Mouse (Mus musculus) hindbrain, embryonic 14.5 days (tissue): Measurements from ENCODE around the gene Fam207a. TPM values are rescaled to one million over a fixed set of nuclear protein-coding genes. Genes with fewer than 3 reads are reported as not detected.

ENCODE experiments used
- ATAC-seq: fragments of 200-750 bp; cut with Nextera tagmentation; 2 replicates; pipeline ENCODE4 v1.8.0; 2017; ENCODE audit warnings: moderate number of reproducible peaks, mild to moderate bottlenecking, moderate TSS enrichment, moderate library complexity; ENCODE audit not compliant: low FRiP score
- DNase-seq: peaks from one replicate; pipeline ENCODE4 v3.0.0-alpha.2; 2015; ENCODE audit warnings: low spot score
- H3K27ac ChIP-seq: fragments of 300-500 bp; sonication (generic); 2 replicates; pipeline ENCODE4 v1.5.1; 2014; ENCODE audit warnings: mild to moderate bottlenecking, moderate library complexity
- H3K27me3 ChIP-seq: fragments of 300-500 bp; sonication (generic); 2 replicates; pipeline ENCODE4 v1.6.1; 2014; ENCODE audit warnings: mild to moderate bottlenecking, low read length, mixed read lengths; ENCODE audit not compliant: control insufficient read depth, insufficient read depth
- H3K36me3 ChIP-seq: fragments of 300-500 bp; sonication (generic); replicated peaks from 2 replicates; pipeline ENCODE4 v1.6.1; 2014; ENCODE audit not compliant: control insufficient read depth, insufficient read depth
- H3K4me1 ChIP-seq: fragments of 300-500 bp; sonication (generic); replicated peaks from 2 replicates; pipeline ENCODE4 v1.6.1; 2014; ENCODE audit warnings: antibody characterized with exemption, low read length, mixed read lengths; ENCODE audit not compliant: control insufficient read depth, insufficient read depth
- H3K4me2 ChIP-seq: fragments of 300-500 bp; sonication (generic); replicated peaks from 2 replicates; pipeline ENCODE4 v1.6.1; 2014; ENCODE audit warnings: mild to moderate bottlenecking, moderate library complexity
- H3K4me3 ChIP-seq: fragments of 300-500 bp; sonication (generic); replicated peaks from 2 replicates; pipeline ENCODE4 v1.5.1; 2014; ENCODE audit warnings: mild to moderate bottlenecking, low read length
- H3K9ac ChIP-seq: fragments of 300-500 bp; sonication (generic); 2 replicates; pipeline ENCODE4 v1.6.1; 2014
- H3K9me3 ChIP-seq: fragments of 300-500 bp; sonication (generic); 2 replicates; pipeline ENCODE4 v1.6.1; 2016; ENCODE audit warnings: low read length; ENCODE audit not compliant: control insufficient read depth
- WGBS: fragments of 180-500 bp; shearing (Covaris S2); extraction: QIAGEN DNeasy Blood & Tissue Kit; methylation state at CpG from one replicate; pipeline ENCODE4 v1.1.7; 2014; 5-methylcytosine and 5-hydroxymethylcytosine counted together
- polyA plus RNA-seq: library from polyadenylated mRNA; unstranded; fragments of >200 nt; fragmentation: Nextera tagmentation; extraction: Ambion mirVana; gene quantifications from 2 replicates; pipeline ENCODE4 v1.2.1, GENCODE M21; 2014

Gene Fam207a
- polyA plus RNA-seq, 1 experiment from 2014 or later = 37.7 TPM

DNA sequence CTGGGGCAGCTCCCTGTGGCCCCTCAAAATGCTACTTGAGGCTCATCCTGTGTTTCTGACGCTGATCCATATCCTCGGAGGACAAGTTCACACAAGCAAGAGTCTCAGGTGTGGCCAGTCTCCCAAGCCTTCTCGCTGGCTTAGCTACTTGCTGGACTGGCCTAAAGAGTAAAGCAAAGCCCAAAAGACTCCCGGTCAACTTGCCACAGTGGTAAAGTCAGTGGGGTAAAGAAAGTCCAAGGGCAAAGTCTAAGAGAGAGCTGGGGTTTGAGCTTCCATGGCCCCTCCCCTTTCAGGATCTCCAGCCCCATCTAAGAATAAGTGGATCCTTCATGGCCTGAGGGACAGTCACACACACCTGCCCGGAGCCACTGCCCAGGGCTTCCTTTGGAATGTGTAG, 36.6 kb upstream of the Fam207a start:
- ATAC-seq = no peak
- Histone ChIP-seq H3K4me2 (no peak overlapping the region), H3K4me1 (no peaks in the 10 kb centered on the region), H3K9ac (no peak overlapping the region), H3K36me3 (no peaks in the 10 kb centered on the region), H3K27me3 (no peaks in the 10 kb centered on the region), H3K27ac (no peak overlapping the region), H3K4me3 (no peak overlapping the region), H3K9me3 (no peaks in the 10 kb centered on the region)
- 90% methylated on average over 5 of the region's 5 CpGs for WGBS
- DNase-seq = no peak

DNA sequence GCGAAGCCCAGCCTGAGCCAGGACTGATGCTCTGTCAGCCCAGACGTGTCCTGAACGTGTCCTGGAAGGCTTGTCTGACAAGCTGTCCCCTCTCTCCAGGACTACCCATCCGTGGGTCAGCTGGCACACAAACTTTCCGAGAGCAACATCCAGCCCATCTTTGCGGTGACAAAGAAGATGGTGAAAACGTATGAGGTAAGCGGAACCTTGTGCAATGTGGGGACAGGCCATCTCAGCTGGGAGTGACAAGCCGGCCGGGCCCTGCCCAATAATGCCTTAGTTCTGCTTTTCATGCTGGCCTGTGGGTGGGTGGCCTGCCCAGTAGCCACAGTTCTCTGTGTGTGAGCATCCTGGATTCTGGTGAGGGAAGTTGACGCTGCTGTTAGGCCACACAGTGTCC, 35.3 kb upstream of the Fam207a start:
- no peak overlapping the region for H3K9ac ChIP-seq
- no peaks in the 10 kb centered on the region for H3K4me1 ChIP-seq
- H3K27ac ChIP-seq = no peak overlapping the region
- no peaks in the 10 kb centered on the region for H3K36me3 ChIP-seq
- ATAC-seq = no peak
- no peaks in the 10 kb centered on the region for H3K9me3 ChIP-seq
- no peak overlapping the region for H3K4me2 ChIP-seq
- no peak overlapping the region for H3K4me3 ChIP-seq
- no peak for DNase-seq
- no peaks in the 10 kb centered on the region for H3K27me3 ChIP-seq
- WGBS = 78% methylated on average over 11 of the region's 11 CpGs

DNA sequence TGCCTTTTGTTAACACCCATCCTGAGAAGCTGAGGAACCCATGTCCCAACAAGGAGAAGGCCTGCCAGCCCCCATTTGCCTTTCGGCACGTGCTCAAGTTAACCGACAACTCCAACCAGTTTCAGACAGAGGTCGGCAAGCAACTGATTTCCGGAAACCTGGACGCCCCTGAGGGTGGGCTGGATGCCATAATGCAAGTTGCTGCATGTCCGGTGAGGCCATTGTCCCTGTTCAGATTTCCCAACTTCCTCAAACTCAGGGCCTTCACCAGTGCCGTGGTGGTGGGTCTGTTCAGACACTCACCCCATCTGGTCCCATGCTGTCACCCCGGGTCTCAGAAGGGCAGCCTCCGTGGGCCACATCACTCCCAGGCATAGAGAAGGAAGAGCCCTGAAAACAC, 33.0 kb upstream of the Fam207a start:
- H3K9ac ChIP-seq = no peak overlapping the region
- WGBS = 89% methylated on average over 10 of the region's 10 CpGs
- no peaks in the 10 kb centered on the region for H3K9me3 ChIP-seq
- H3K4me1 ChIP-seq = no peaks in the 10 kb centered on the region
- no peak overlapping the region for H3K4me3 ChIP-seq
- H3K27me3 ChIP-seq = no peaks in the 10 kb centered on the region
- DNase-seq (no peak), ATAC-seq (no peak)
- no peak overlapping the region for H3K27ac ChIP-seq
- H3K4me2 ChIP-seq = no peak overlapping the region
- H3K36me3 ChIP-seq = no peaks in the 10 kb centered on the region

DNA sequence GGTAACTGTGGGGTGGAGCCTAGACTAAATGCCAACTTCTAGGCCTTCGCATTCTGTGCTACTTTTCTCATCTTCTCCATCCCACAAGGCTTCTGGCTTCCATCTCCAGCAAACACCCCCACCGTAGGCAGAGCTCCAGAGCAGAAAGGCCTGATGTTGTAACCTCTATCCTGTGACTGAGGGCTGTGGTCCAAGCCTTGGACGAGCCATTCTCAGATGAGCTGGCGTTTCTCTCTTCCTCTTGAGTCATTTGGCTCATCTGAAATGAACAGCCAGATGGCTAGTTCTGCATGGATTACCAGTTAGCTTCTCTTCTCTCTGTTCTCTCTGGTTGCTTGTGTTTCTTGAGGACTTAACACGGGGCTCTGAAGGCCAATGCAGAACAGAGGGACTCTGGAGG, 29.3 kb upstream of the Fam207a start:
- no peak overlapping the region for H3K4me2 ChIP-seq
- H3K4me1 ChIP-seq = no peaks in the 10 kb centered on the region
- no peaks in the 10 kb centered on the region for H3K27me3 ChIP-seq
- no peaks in the 10 kb centered on the region for H3K36me3 ChIP-seq
- H3K27ac ChIP-seq = no peak overlapping the region
- no peaks in the 10 kb centered on the region for H3K9me3 ChIP-seq
- H3K4me3 ChIP-seq = no peak overlapping the region
- no peak overlapping the region for H3K9ac ChIP-seq
- DNase-seq = no peak
- 76% methylated on average over 5 of the region's 5 CpGs for WGBS
- no peak for ATAC-seq

DNA sequence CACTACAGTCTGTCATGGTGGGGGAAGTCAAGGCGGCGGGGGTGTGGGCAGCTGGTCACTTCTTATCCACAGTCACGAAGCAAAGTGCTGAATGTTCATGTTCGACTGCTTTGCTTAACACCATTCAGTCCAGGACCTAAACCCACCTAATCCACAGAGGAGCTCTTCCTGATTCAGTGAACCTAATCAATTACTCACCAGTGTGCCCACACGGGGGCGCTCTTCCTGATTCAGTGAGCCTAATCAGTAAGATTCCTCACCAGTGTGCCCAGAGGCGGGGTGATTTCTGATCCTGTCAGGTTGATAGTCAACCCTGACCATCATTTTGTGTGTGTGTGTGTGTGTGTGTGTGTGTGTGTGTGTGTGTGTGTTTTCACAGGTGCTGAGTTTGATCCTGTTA, 27.6 kb upstream of the Fam207a start:
- Histone ChIP-seq H3K4me2 (no peak overlapping the region), H3K27ac (no peak overlapping the region), H3K9me3 (no peaks in the 10 kb centered on the region), H3K27me3 (no peaks in the 10 kb centered on the region), H3K4me3 (no peak overlapping the region), H3K4me1 (no peaks in the 10 kb centered on the region), H3K9ac (no peak overlapping the region), H3K36me3 (no peaks in the 10 kb centered on the region)
- ATAC-seq (no peak), DNase-seq (no peak)
- WGBS = 51% methylated on average over 7 of the region's 7 CpGs

DNA sequence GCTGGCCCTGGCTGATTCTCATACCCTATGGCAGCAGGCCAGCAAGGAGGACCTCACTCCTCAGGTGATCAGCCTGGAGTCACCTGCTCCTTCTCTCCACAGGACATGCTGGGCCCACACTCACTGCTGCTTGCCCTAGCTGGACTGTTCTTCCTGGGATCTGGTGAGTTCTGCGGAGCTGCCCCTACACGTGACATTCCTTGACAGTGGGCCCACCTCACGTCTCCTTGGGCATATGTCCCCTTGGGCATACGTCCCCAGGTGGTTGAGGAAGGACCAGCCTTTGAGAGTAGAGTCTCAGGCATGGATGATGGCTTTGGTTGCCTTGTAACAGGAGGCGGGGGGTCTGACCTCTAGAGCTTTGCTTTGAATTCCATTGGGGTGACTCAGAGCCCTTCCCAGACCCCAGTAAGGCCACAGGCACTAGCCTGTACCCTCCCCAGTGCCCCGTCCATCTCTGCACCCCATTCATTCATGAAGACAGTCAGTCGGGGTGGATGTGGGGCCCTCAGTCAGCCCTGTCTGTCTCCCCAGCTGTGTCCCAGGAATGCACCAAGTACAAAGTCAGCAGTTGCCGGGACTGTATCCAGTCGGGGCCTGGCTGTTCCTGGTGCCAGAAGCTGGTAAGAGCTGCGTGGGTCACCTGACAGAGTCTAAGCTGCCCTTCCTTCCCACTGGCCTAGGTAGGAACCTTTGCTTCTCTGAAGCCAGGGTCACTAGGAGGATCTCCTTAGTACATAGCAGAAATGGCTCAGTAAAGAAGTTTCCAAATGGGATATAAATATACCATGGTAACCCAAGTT, 26.5 kb upstream of the Fam207a start:
- H3K27me3 ChIP-seq = no peaks in the 10 kb centered on the region
- no peak for ATAC-seq
- H3K36me3 ChIP-seq = no peaks in the 10 kb centered on the region
- no peak overlapping the region for H3K9ac ChIP-seq
- H3K4me1 ChIP-seq = no peaks in the 10 kb centered on the region
- H3K4me2 ChIP-seq = no peak overlapping the region
- H3K27ac ChIP-seq = no peak overlapping the region
- H3K9me3 ChIP-seq = no peaks in the 10 kb centered on the region
- DNase-seq = no peak
- H3K4me3 ChIP-seq = no peak overlapping the region
- WGBS = 85% methylated on average over 10 of the region's 10 CpGs

DNA sequence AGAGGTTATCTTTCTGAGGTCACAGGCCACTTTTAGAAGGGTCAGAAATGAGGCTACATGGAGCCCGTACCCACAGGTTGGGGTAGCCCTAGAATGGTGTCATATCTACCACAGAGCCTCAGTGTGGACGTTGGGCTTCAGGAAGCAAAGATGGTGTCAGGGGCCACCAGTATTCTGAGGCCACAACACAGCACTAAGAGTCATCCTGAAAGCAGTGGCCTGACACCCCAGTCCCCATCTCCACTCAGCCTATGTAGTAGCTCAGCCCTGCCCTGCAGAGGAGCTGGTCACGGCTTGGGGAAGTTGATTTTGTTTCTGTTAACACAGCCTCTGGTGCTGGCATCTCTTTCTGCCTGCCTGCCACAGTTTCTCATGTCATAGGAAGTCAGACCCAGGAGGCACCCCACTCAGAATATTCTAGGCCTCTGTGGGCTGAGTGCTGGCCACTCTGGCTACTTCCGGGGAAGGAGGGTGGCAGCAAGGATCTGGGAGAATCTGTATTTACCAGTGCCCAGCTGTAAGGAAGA, 25.1 kb upstream of the Fam207a start:
- Histone ChIP-seq H3K9me3 (no peaks in the 10 kb centered on the region), H3K4me1 (no peaks in the 10 kb centered on the region), H3K9ac (no peak overlapping the region), H3K27me3 (no peaks in the 10 kb centered on the region), H3K4me3 (no peak overlapping the region), H3K36me3 (no peaks in the 10 kb centered on the region), H3K4me2 (no peak overlapping the region), H3K27ac (no peak overlapping the region)
- no peak for DNase-seq
- 90% methylated on average over 4 of the region's 4 CpGs for WGBS
- ATAC-seq = no peak

DNA sequence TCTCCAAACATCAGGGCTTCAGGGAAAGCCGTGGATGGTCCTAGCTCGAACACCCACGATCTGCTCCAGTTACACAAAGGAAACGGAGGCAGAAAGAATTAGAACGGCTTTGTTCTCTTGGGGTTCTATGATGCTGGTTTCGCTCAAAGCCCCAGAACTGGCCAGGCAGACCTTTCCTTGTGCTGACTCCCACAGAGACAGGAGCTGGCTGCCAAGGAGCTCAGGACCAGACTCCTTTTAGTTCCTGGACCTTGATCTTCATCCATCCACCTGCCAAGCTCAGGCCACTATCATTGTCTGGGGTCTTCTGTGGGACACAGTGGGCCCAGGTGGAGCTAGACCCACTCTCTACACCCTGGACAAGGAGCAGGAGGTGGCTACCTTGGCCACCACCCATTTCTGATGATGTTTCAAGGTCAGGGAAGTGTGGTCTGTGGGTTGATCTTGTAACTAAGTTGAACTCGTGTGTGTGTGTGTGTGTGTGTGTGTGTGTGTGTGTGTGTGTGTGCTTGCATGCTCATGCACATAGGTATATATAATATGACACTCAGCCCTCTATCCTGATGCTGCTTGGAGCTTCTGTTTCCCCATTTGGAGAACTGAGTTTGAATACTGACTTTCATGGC, 23.8 kb upstream of the Fam207a start:
- 87% methylated on average over 7 of the region's 7 CpGs for WGBS
- DNase-seq = no peak
- H3K27me3 ChIP-seq = no peaks in the 10 kb centered on the region
- H3K4me3 ChIP-seq = no peak overlapping the region
- no peaks in the 10 kb centered on the region for H3K9me3 ChIP-seq
- H3K27ac ChIP-seq = no peak overlapping the region
- H3K4me1 ChIP-seq = no peaks in the 10 kb centered on the region
- no peak overlapping the region for H3K9ac ChIP-seq
- ATAC-seq = no peak
- H3K36me3 ChIP-seq = no peaks in the 10 kb centered on the region
- no peak overlapping the region for H3K4me2 ChIP-seq

DNA sequence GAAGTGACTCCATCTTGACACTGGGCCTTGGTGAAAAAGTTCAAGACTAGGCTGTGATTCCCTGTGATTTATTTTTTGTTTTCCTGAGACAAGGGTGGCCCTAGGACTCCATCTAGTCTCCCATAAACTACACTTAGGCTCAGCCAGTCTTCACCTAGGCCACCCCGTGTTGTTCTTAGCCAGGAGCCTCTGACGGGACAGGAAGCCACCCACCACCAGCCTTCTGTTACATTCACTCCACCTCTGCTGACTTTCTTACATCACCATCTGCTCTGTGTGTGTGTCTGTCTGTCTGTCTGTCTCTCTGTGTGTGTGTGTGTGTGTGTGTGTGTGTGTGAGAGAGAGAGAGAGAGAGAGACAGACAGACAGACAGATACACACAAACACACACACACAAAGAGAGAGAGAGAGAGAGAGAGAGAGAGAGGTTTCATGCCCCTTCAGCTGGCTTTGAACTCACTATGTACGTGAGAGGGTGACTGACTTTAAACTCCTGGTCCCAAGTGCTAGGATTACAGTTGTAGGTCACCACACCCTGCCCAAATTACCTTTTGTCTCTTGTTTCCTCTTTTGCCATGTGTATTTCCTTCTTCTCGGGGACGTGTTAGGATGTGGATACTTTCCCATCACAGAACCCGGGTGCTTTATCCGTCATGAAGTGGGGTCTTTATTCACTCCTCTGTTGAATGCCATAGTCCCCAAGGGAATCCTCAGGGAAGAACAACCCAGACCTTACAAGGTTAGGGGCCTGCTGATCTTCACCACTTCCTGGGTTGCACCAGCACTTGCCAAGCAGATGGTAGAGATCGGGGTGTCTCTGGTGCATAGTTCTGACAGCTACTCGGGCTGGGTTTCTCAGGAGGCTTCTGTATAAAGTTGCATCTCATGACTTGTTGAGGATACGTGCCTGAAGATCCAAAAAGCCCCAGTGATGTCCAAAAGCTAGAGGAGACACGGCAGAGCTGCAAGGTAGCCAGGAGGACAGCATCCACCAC, 21.9 kb upstream of the Fam207a start:
- no peak for DNase-seq
- Histone ChIP-seq H3K27ac (no peak overlapping the region), H3K4me1 (no peaks in the 10 kb centered on the region), H3K36me3 (no peaks in the 10 kb centered on the region), H3K4me3 (no peak overlapping the region), H3K4me2 (no peak overlapping the region), H3K9me3 (no peaks in the 10 kb centered on the region), H3K27me3 (no peaks in the 10 kb centered on the region), H3K9ac (no peak overlapping the region)
- WGBS = 85% methylated on average over 11 of the region's 11 CpGs
- ATAC-seq = no peak
